Mouse (Mus musculus): Measurements from ENCODE around the gene Srsf9.
A peak's percentile ranks its signal among the peaks of the same experiment; 100 is the strongest.

DNA sequence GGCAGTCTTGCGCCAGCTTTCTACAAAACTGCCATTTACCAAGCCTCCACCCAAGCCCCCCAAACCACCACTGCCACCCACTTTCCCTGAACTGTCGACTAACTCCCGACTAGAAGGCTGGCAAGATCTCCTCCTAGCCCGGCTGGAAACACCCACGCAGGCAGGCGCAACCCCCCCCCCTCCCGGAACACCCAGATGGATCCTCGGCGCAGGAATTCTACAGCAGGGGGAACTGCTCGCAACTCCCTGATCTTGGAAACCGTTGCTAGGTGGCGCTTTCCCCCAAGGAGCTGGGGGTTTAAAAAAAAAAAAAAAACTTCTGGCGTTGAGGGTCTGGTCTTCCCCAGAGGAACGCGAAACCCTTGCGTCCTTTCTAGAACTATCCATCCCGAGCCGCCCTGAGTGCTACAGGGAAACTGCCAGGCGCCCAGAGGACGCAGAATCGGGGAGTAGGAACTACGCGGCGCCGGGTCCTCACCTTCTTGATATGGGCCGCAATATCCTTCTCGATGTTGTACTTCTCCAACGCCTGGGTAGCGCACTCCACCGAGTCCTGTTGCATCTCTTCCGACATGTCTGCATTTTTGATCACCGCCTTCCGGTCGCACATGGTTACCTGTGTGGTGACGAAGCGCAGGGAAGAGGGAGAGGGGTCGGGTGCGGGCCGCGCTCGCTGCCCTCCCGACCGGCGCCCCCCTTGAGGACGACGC lies 26.8 kb upstream of the Srsf9 start:
- TF ChIP-seq CTCF (IDR thresholded peaks at IDR 0.05; ENCODE audit: low read depth) (peak; percentile 44; the same call in 1 of the 2 replicates), EP300 (IDR thresholded peaks at IDR 0.05; ENCODE audit: low read depth) (no peak)
